ENCODE assay signal across 1 mouse cellular context in the genomic region with DNA sequence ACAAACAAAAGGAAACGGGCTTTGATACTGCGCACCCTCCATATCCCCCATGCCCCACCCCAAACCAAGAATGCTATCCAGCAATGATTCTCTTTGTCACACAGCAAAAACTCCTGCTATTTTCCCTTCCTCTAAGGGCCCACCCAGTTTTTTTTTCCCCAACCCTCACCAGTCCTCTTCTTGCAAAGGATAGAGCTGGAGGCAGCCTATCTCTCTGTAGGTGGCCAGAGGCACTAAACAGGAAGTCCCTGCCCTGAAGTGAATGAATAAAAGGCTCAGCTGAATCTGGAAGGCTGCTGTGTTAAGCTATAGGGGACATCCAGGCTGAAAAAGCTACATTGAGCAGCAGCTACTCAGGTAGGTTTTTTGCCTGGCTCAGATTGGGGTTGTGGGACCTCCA.
A peak's percentile ranks its signal among the peaks of the same experiment; 100 is the strongest.
TF ChIP-seq lines count a peak whose summit lies in the region.

A gene (plus strand): TSS at position 173 of the 400 bp plus-strand sequence.

TF ChIP-seq in MEL, 35 proteins besides CTCF, POLR2A, EP300 and RAD21 (continued from another document):
- no peak for TF ChIP-seq MYC (IDR thresholded peaks at IDR 0.05; ENCODE audit: low read depth, low read length)
- peak; percentile 94 for TF ChIP-seq ZNF384 (IDR thresholded peaks at IDR 0.05; ENCODE audit: low read depth, low read length)
- no peak for TF ChIP-seq POLR2AphosphoS2 (IDR thresholded peaks at IDR 0.05; ENCODE audit: low read length)
- no peak for TF ChIP-seq USF1 (IDR thresholded peaks at IDR 0.05; ENCODE audit: low read depth, low read length)
- TF ChIP-seq ETS1 (IDR thresholded peaks at IDR 0.05; ENCODE audit: low read depth, low read length) = peak; percentile 46; the same call in 1 of the 2 replicates
- TF ChIP-seq JUND (IDR thresholded peaks at IDR 0.05; ENCODE audit: low read depth, low read length) = no peak
- no peak for TF ChIP-seq MAX (IDR thresholded peaks at IDR 0.05; ENCODE audit: low read length)
- TF ChIP-seq NELFE (IDR thresholded peaks at IDR 0.05; ENCODE audit: low read depth, low read length) = no peak
- no peak for TF ChIP-seq SMC3 (IDR thresholded peaks at IDR 0.05; ENCODE audit: low read depth, low read length)
- no peak; the same call in 1 of the 2 replicates for TF ChIP-seq ZKSCAN1 (IDR thresholded peaks at IDR 0.05; ENCODE audit: low read depth, low read length)
- peak; percentile 40; the same call in 1 of the 2 replicates for TF ChIP-seq GATA1 (IDR thresholded peaks at IDR 0.05; ENCODE audit: low read depth, low read length)
- TF ChIP-seq USF2 (IDR thresholded peaks at IDR 0.05; ENCODE audit: borderline replicate concordance in 1 of 2, insufficient read depth in 1 of 2, low read depth in 1 of 2, low read length in 2 of 2) = no peak
- peak; percentile 70 for TF ChIP-seq ELF1 (IDR thresholded peaks at IDR 0.05; ENCODE audit: low read depth, low read length)
- no peak for TF ChIP-seq E2F4 (IDR thresholded peaks at IDR 0.05; ENCODE audit: borderline replicate concordance, low read depth, low read length)
